Mouse (Mus musculus): ENCODE measurements at regions not wholly inside any gene's neighbourhood (a gene's known extent, or its start where the extent isn't known, plus 50 kb on each side); places are given as distances from the start of the nearest gene placed in this dataset.

GRCm38 (mm10) chr4:8956312-8957022 lies 717.6 kb upstream of the Car8 start:
- no peak for DNase-seq (ENCODE audit: low spot score in 2 of 2)

- DNase-seq (ENCODE audit: low spot score in 2 of 2) = no peak
These were observed 716.5 kb upstream of the Car8 start for GRCm38 (mm10) chr4:8955306-8955705.

GRCm38 (mm10) chr4:8954356-8954914 lies 715.6 kb upstream of the Car8 start:
- DNase-seq (ENCODE audit: low spot score in 2 of 2) = no peak

GRCm38 (mm10) chr4:8953181-8953580 lies 714.3 kb upstream of the Car8 start:
- DNase-seq (ENCODE audit: low spot score in 2 of 2) = no peak

- no peak for DNase-seq (ENCODE audit: low spot score in 2 of 2)
These were observed 711.1 kb upstream of the Car8 start for GRCm38 (mm10) chr4:8949951-8950350.

- no peak for DNase-seq (ENCODE audit: low spot score in 2 of 2)
These were observed 710.7 kb upstream of the Car8 start for GRCm38 (mm10) chr4:8949537-8949936.

- no peak for DNase-seq (ENCODE audit: low spot score in 2 of 2)
These were observed 706.3 kb upstream of the Car8 start for GRCm38 (mm10) chr4:8945116-8945515.

- DNase-seq (ENCODE audit: low spot score in 2 of 2) = no peak
These were observed 704.2 kb upstream of the Car8 start for GRCm38 (mm10) chr4:8943080-8943479.

GRCm38 (mm10) chr4:8938948-8939411 lies 700.1 kb upstream of the Car8 start:
- DNase-seq (ENCODE audit: low spot score in 2 of 2) = no peak

GRCm38 (mm10) chr4:8935899-8936298 lies 697.1 kb upstream of the Car8 start:
- DNase-seq (ENCODE audit: low spot score in 2 of 2) = no peak

- no peak for DNase-seq (ENCODE audit: low spot score in 2 of 2)
These were observed 695.7 kb upstream of the Car8 start for GRCm38 (mm10) chr4:8934541-8934940.

GRCm38 (mm10) chr4:8929346-8929745 lies 690.5 kb upstream of the Car8 start:
- DNase-seq (ENCODE audit: low spot score in 2 of 2) = no peak

- DNase-seq (ENCODE audit: low spot score in 2 of 2) = no peak
These were observed 689.9 kb upstream of the Car8 start for GRCm38 (mm10) chr4:8928551-8929305.

GRCm38 (mm10) chr4:8927276-8927906 lies 688.5 kb upstream of the Car8 start:
- DNase-seq (ENCODE audit: low spot score in 2 of 2) = peak; percentile 16 to 29

GRCm38 (mm10) chr4:8926642-8927275 lies 687.9 kb upstream of the Car8 start:
- DNase-seq (ENCODE audit: low spot score in 2 of 2) = peak; percentile 37 to 49

- DNase-seq (ENCODE audit: low spot score in 2 of 2) = no peak
These were observed 684.0 kb upstream of the Car8 start for GRCm38 (mm10) chr4:8922695-8923363.

GRCm38 (mm10) chr4:8921477-8922385 lies 682.9 kb upstream of the Car8 start:
- peak; percentile 23 to 45 for DNase-seq (ENCODE audit: low spot score in 2 of 2)

- DNase-seq (ENCODE audit: low spot score in 2 of 2) = no peak
These were observed 681.5 kb upstream of the Car8 start for GRCm38 (mm10) chr4:8920306-8920705.

- DNase-seq (ENCODE audit: low spot score in 2 of 2) = no peak
These were observed 680.6 kb upstream of the Car8 start for GRCm38 (mm10) chr4:8919366-8919984.
